Mouse (Mus musculus) intestine, postnatal 0 days (tissue): ENCODE data around the gene Btbd16. TPM values are rescaled to one million over a fixed set of nuclear protein-coding genes. Genes with fewer than 3 reads are reported as not detected.
A peak's percentile ranks its signal among the peaks of the same experiment; 100 is the strongest.

Experiments used
- ATAC-seq: fragments of 200-750 bp; cut with Nextera tagmentation; 2 replicates; pipeline ENCODE4 v1.8.0; 2017; ENCODE audit warnings: mild to moderate bottlenecking, moderate TSS enrichment, moderate library complexity
- H3K27ac ChIP-seq: fragments of 300-500 bp; sonication (generic); 2 replicates; pipeline ENCODE4 v1.5.1; 2014; ENCODE audit warnings: mild to moderate bottlenecking, low read depth, low read length, moderate library complexity
- H3K27me3 ChIP-seq: fragments of 300-500 bp; sonication (generic); replicated peaks from 2 replicates; pipeline ENCODE4 v1.6.1; 2014; ENCODE audit warnings: low read length, mixed read lengths; ENCODE audit not compliant: control insufficient read depth, insufficient read depth
- H3K36me3 ChIP-seq: fragments of 300-500 bp; sonication (generic); 2 replicates; pipeline ENCODE4 v1.6.1; 2014; ENCODE audit warnings: mild to moderate bottlenecking, moderate library complexity; ENCODE audit not compliant: control insufficient read depth, insufficient read depth
- H3K4me1 ChIP-seq: fragments of 300-500 bp; sonication (generic); replicated peaks from 2 replicates; pipeline ENCODE4 v1.6.1; 2014; ENCODE audit warnings: antibody characterized with exemption, low read length, mixed read lengths; ENCODE audit not compliant: control insufficient read depth, insufficient read depth
- H3K4me2 ChIP-seq: fragments of 300-500 bp; sonication (generic); replicated peaks from 2 replicates; pipeline ENCODE4 v1.6.1; 2014; ENCODE audit warnings: low read depth, mild to moderate bottlenecking, moderate library complexity
- H3K4me3 ChIP-seq: fragments of 300-500 bp; sonication (generic); 2 replicates; pipeline ENCODE4 v1.5.1; 2014; ENCODE audit warnings: low read depth, low read length
- H3K9ac ChIP-seq: fragments of 300-500 bp; sonication (generic); 2 replicates; pipeline ENCODE4 v1.6.1; 2014; ENCODE audit warnings: mild to moderate bottlenecking, low read depth, low read length
- H3K9me3 ChIP-seq: fragments of 300-500 bp; sonication (generic); 2 replicates; pipeline ENCODE4 v1.6.1; 2016; ENCODE audit warnings: mixed run types; ENCODE audit not compliant: control insufficient read depth
- CTCF ChIP-seq: sonication (generic); IDR thresholded peaks from 2 replicates; pipeline ENCODE4 v1.5.1; 2016; ENCODE audit warnings: low read depth, mild to moderate bottlenecking, control low read depth, antibody characterized with exemption, moderate library complexity
- WGBS: fragments of 180-500 bp; shearing (Covaris S2); extraction: QIAGEN DNeasy Blood & Tissue Kit; methylation state at CpG from one replicate; pipeline ENCODE4 v1.1.7; 2014; 5-methylcytosine and 5-hydroxymethylcytosine counted together
- polyA plus RNA-seq: library from polyadenylated mRNA; unstranded; fragments of >200 nt; fragmentation: Nextera tagmentation; extraction: Ambion mirVana; gene quantifications from 2 replicates; pipeline ENCODE4 v1.2.1, GENCODE M21; 2015

Btbd16 gene
- polyA plus RNA-seq, 1 experiment from 2014 or later, result not detected

GRCm38 (mm10) chr7:130766411-130767170 is 7.3 kb upstream of the Btbd16 start:
- Histone ChIP-seq H3K27me3 (no peaks in the 10 kb centered on the region), H3K4me2 (no peak overlapping the region), H3K4me3 (no peak overlapping the region), H3K9me3 (no peaks in the 10 kb centered on the region), H3K36me3 (0 out of 2 replicates have a peak, but pooled peaks cover 7% of the 10 kb centered on the region), H3K4me1 (no peaks in the 10 kb centered on the region), H3K9ac (no peak overlapping the region), H3K27ac (no peak overlapping the region)
- ATAC-seq, result no peak
- 72% methylated on average over 30 of the region's 30 CpGs for WGBS
- TF ChIP-seq CTCF, result no peak

- WGBS, result 90% methylated on average over 4 of the region's 4 CpGs
- no peak overlapping the region for H3K4me2 ChIP-seq
- H3K36me3 ChIP-seq, result 0 out of 2 replicates have a peak, but pooled peaks cover 4% of the 10 kb centered on the region
- H3K4me3 ChIP-seq, result no peak overlapping the region
- no peaks in the 10 kb centered on the region for H3K27me3 ChIP-seq
- no peak overlapping the region for H3K9ac ChIP-seq
- no peaks in the 10 kb centered on the region for H3K9me3 ChIP-seq
- no peak overlapping the region for H3K27ac ChIP-seq
- TF ChIP-seq CTCF, result no peak
- no peaks in the 10 kb centered on the region for H3K4me1 ChIP-seq
- ATAC-seq, result no peak
Observed at GRCm38 (mm10) chr7:130768151-130768550, 5.7 kb upstream of the Btbd16 start.

- H3K27me3 ChIP-seq, result no peaks in the 10 kb centered on the region
- no peaks in the 10 kb centered on the region for H3K36me3 ChIP-seq
- no peak overlapping the region for H3K4me3 ChIP-seq
- ATAC-seq, result no peak
- no peak overlapping the region for H3K4me2 ChIP-seq
- 17% methylated on average over 3 of the region's 3 CpGs for whole genome bisulfite sequencing
- H3K9me3 ChIP-seq, result no peaks in the 10 kb centered on the region
- H3K27ac ChIP-seq, result no peak overlapping the region
- H3K9ac ChIP-seq, result no peak overlapping the region
- TF ChIP-seq CTCF, result peak; percentile 90
- H3K4me1 ChIP-seq, result no peaks in the 10 kb centered on the region
Observed at GRCm38 (mm10) chr7:130770707-130771106, 3.2 kb upstream of the Btbd16 start.

- Histone ChIP-seq H3K27ac (no peak overlapping the region), H3K4me1 (no peaks in the 10 kb centered on the region), H3K9ac (no peak overlapping the region), H3K27me3 (no peaks in the 10 kb centered on the region), H3K4me2 (no peak overlapping the region), H3K9me3 (no peaks in the 10 kb centered on the region), H3K4me3 (no peak overlapping the region), H3K36me3 (no peaks in the 10 kb centered on the region)
- peak; percentile 77 for TF ChIP-seq CTCF
- ATAC-seq, result peak; percentile 31; the same call in 1 of the 2 replicates
- WGBS, result 54% methylated on average over 11 of the region's 11 CpGs
Observed at GRCm38 (mm10) chr7:130773171-130773830, 568 bp upstream of the Btbd16 start.

- Histone ChIP-seq H3K4me2 (no peak overlapping the region), H3K27me3 (no peaks in the 10 kb centered on the region), H3K36me3 (no peaks in the 10 kb centered on the region), H3K9me3 (no peaks in the 10 kb centered on the region), H3K4me3 (no peak overlapping the region), H3K27ac (no peak overlapping the region), H3K9ac (no peak overlapping the region), H3K4me1 (no peaks in the 10 kb centered on the region)
- no peak for TF ChIP-seq CTCF
- WGBS, result 47% methylated on average over 5 of the region's 5 CpGs
- ATAC-seq, result no peak
Observed at GRCm38 (mm10) chr7:130780866-130781419, 7.1 kb downstream of the Btbd16 start.

- H3K9me3 ChIP-seq, result no peaks in the 10 kb centered on the region
- 64% methylated on average over 5 of the region's 5 CpGs for WGBS
- H3K4me2 ChIP-seq, result no peak overlapping the region
- no peaks in the 10 kb centered on the region for H3K27me3 ChIP-seq
- H3K36me3 ChIP-seq, result no peaks in the 10 kb centered on the region
- no peak for TF ChIP-seq CTCF
- H3K9ac ChIP-seq, result no peak overlapping the region
- no peak overlapping the region for H3K27ac ChIP-seq
- ATAC-seq, result no peak
- no peak overlapping the region for H3K4me3 ChIP-seq
- H3K4me1 ChIP-seq, result no peaks in the 10 kb centered on the region
Observed at GRCm38 (mm10) chr7:130782501-130783050, 8.7 kb downstream of the Btbd16 start.
